Mouse (Mus musculus): ENCODE results near the gene Nup214. TPM values are rescaled to one million over a fixed set of nuclear protein-coding genes. Genes with fewer than 3 reads are reported as not detected.

The Nup214 gene
- total RNA-seq, 2 experiments from 2014 or later: 71.1 to 86.6 TPM

GRCm38 (mm10) chr2:31962501-31963224 lies 11.6 kb upstream of the Nup214 start:
- no peak for DNase-seq (ENCODE audit: low spot score in 2 of 2)

GRCm38 (mm10) chr2:31963491-31963890 lies 10.7 kb upstream of the Nup214 start:
- DNase-seq (ENCODE audit: low spot score in 2 of 2): no peak

GRCm38 (mm10) chr2:31964191-31964590 lies 10.0 kb upstream of the Nup214 start:
- no peak for DNase-seq (ENCODE audit: low spot score in 2 of 2)

- DNase-seq (ENCODE audit: low spot score in 2 of 2): no peak
These were observed 9.1 kb upstream of the Nup214 start for GRCm38 (mm10) chr2:31965110-31965509.

GRCm38 (mm10) chr2:31966801-31967200 lies 7.4 kb upstream of the Nup214 start:
- DNase-seq (ENCODE audit: low spot score in 2 of 2): no peak

GRCm38 (mm10) chr2:31972589-31972988 lies 1.6 kb upstream of the Nup214 start:
- no peak for DNase-seq (ENCODE audit: low spot score in 2 of 2)

- DNase-seq (ENCODE audit: low spot score in 2 of 2): no peak
These were observed 654 bp downstream of the Nup214 start for GRCm38 (mm10) chr2:31974809-31975371.

- DNase-seq (ENCODE audit: low spot score in 2 of 2): no peak
These were observed 13.5 kb downstream of the Nup214 start for GRCm38 (mm10) chr2:31987774-31988173.

GRCm38 (mm10) chr2:31990961-31991360 lies 16.7 kb downstream of the Nup214 start:
- DNase-seq (ENCODE audit: low spot score in 2 of 2): no peak

- DNase-seq (ENCODE audit: low spot score in 2 of 2): no peak
These were observed 20.7 kb downstream of the Nup214 start for GRCm38 (mm10) chr2:31994896-31995295.

GRCm38 (mm10) chr2:31996060-31996459 lies 21.8 kb downstream of the Nup214 start:
- no peak for DNase-seq (ENCODE audit: low spot score in 2 of 2)

GRCm38 (mm10) chr2:31997539-31997938 lies 23.3 kb downstream of the Nup214 start:
- no peak for DNase-seq (ENCODE audit: low spot score in 2 of 2)

GRCm38 (mm10) chr2:31998443-31998842 lies 24.2 kb downstream of the Nup214 start:
- no peak for DNase-seq (ENCODE audit: low spot score in 2 of 2)

- DNase-seq (ENCODE audit: low spot score in 2 of 2): no peak
These were observed 34.1 kb downstream of the Nup214 start for GRCm38 (mm10) chr2:32008311-32008710.

- no peak for DNase-seq (ENCODE audit: low spot score in 2 of 2)
These were observed 34.5 kb downstream of the Nup214 start for GRCm38 (mm10) chr2:32008716-32009115.

- DNase-seq (ENCODE audit: low spot score in 2 of 2): no peak
These were observed 45.5 kb downstream of the Nup214 start for GRCm38 (mm10) chr2:32019704-32020103.

GRCm38 (mm10) chr2:32020229-32020628 lies 46.0 kb downstream of the Nup214 start:
- no peak for DNase-seq (ENCODE audit: low spot score in 2 of 2)

GRCm38 (mm10) chr2:32024372-32024771 lies 50.1 kb downstream of the Nup214 start:
- DNase-seq (ENCODE audit: low spot score in 2 of 2): no peak

- no peak for DNase-seq (ENCODE audit: low spot score in 2 of 2)
These were observed 55.4 kb downstream of the Nup214 start for GRCm38 (mm10) chr2:32029636-32030035.

GRCm38 (mm10) chr2:32033436-32033835 lies 59.2 kb downstream of the Nup214 start:
- DNase-seq (ENCODE audit: low spot score in 2 of 2): no peak

- no peak for DNase-seq (ENCODE audit: low spot score in 2 of 2)
These were observed 60.0 kb downstream of the Nup214 start for GRCm38 (mm10) chr2:32034206-32034605.

GRCm38 (mm10) chr2:32037279-32037858 lies 63.1 kb downstream of the Nup214 start:
- DNase-seq (ENCODE audit: low spot score in 2 of 2): no peak

- DNase-seq (ENCODE audit: low spot score in 2 of 2): no peak
These were observed 64.4 kb downstream of the Nup214 start for GRCm38 (mm10) chr2:32038661-32039081.
